Mouse (Mus musculus) midbrain, embryonic 10.5 days (tissue): ENCODE results near the gene Zbtb9. TPM values are rescaled to one million over a fixed set of nuclear protein-coding genes. Genes with fewer than 3 reads are reported as not detected.
A peak's percentile ranks its signal among the peaks of the same experiment; 100 is the strongest.

Experiments used
- DNase-seq: peaks from one replicate; pipeline ENCODE4 v3.0.0-alpha.2; 2017; ENCODE audit warnings: low spot score
- H3K27ac ChIP-seq: fragments of 300-500 bp; sonication (generic); replicated peaks from 2 replicates; pipeline ENCODE4 v1.5.1; 2016; ENCODE audit warnings: mild to moderate bottlenecking
- H3K27me3 ChIP-seq: fragments of 300-500 bp; sonication (generic); 2 replicates; pipeline ENCODE4 v1.6.1; 2016; ENCODE audit warnings: low read depth, mild to moderate bottlenecking; ENCODE audit not compliant: poor library complexity, severe bottlenecking
- H3K36me3 ChIP-seq: fragments of 300-500 bp; sonication (generic); 2 replicates; pipeline ENCODE4 v1.6.1; 2016; ENCODE audit warnings: mild to moderate bottlenecking, moderate library complexity
- H3K4me1 ChIP-seq: fragments of 300-500 bp; sonication (generic); 2 replicates; pipeline ENCODE4 v1.6.1; 2016
- H3K4me3 ChIP-seq: fragments of 300-500 bp; sonication (generic); 2 replicates; pipeline ENCODE4 v1.5.1; 2016; ENCODE audit warnings: mild to moderate bottlenecking, moderate library complexity
- H3K9me3 ChIP-seq: fragments of 300-500 bp; sonication (generic); replicated peaks from 2 replicates; pipeline ENCODE4 v1.6.1; 2016; ENCODE audit warnings: mild to moderate bottlenecking
- WGBS: fragments of 180-500 bp; shearing (Covaris S2); methylation state at CpG from one replicate; pipeline ENCODE4 v1.1.7; 2016; 5-methylcytosine and 5-hydroxymethylcytosine counted together
- polyA plus RNA-seq: library from polyadenylated mRNA; unstranded; fragments of >200 nt; fragmentation: Nextera tagmentation; extraction: Ambion mirVana; gene quantifications from 2 replicates; pipeline ENCODE4 v1.2.1, GENCODE M21; 2016

Zbtb9 gene
- polyA plus RNA-seq, 1 experiment from 2014 or later: 18.8 TPM

DNA sequence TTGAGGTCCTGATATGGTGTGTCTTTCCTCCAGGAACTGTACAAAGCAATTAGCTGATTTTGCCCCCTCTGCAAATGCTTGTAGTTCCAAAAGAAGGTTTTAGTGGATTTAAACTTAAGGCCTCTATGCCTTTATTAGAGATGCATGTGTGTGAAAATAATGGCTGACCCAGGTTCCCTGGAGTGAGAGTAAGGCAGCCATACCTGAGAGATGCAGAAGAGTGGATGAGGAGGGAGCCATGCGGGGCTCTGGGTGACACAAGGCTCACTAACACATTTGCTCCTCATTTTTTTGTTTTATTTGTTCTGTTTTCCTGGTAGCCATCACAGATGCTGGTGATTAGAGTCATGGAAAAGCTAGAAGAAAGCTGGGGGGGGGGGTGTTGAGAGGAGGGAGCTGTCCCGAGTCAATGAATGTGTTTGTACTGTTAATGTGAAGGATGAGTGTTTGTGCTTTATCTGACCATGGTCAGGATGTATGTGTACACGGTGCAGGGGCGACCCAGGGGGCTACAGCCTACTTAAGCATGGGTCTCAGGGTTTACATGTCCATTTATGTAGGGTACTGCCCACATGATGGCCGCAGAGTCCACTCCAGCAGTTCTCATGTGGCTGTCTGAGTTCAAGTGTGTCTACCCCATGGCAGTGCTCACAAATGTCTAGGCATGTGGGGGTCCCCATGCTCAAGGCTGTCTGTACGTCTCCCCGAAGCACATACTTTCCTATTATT lies 22.2 kb upstream of the Zbtb9 start:
- peak overlapping the region; percentile 92 for H3K27ac ChIP-seq
- peaks cover 13% of the 10 kb centered on the region for H3K36me3 ChIP-seq
- H3K9me3 ChIP-seq: no peaks in the 10 kb centered on the region
- H3K4me3 ChIP-seq: peak overlapping the region; percentile 80
- 39% methylated on average over 7 of the region's 7 CpGs for WGBS
- H3K27me3 ChIP-seq: 0 out of 2 replicates have a peak, but pooled peaks cover 12% of the 10 kb centered on the region
- peaks cover 90% of the 10 kb centered on the region for H3K4me1 ChIP-seq
- no peak for DNase-seq

DNA sequence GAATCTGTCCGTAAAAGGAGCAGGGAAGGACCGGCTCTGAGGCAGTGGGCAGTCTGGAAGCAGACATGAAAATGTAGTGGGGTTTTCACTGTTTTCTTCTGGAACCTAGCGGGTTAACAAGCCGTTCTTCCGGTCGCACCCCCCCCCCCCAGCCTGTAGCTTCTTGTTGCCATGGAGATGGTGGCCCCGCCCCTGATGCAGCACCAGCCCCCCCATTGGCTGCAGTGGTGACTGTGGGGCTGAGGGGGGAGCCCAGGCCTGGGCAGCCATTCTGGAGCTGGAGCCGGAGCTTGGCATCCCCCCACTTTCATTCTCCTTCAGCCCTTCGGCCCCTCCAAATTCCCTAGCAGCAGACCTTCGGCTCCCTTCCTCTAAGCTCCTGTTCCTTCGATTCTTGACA lies 21.6 kb upstream of the Zbtb9 start:
- peak; percentile 90 for DNase-seq
- H3K27me3 ChIP-seq: 0 out of 2 replicates have a peak, but pooled peaks cover 12% of the 10 kb centered on the region
- peaks cover 20% of the 10 kb centered on the region for H3K36me3 ChIP-seq
- H3K4me3 ChIP-seq: peak overlapping the region; percentile 80
- H3K9me3 ChIP-seq: no peaks in the 10 kb centered on the region
- WGBS: under 1% methylated on average over 11 of the region's 11 CpGs
- H3K27ac ChIP-seq: peak overlapping the region; percentile 87
- H3K4me1 ChIP-seq: peaks cover 83% of the 10 kb centered on the region

DNA sequence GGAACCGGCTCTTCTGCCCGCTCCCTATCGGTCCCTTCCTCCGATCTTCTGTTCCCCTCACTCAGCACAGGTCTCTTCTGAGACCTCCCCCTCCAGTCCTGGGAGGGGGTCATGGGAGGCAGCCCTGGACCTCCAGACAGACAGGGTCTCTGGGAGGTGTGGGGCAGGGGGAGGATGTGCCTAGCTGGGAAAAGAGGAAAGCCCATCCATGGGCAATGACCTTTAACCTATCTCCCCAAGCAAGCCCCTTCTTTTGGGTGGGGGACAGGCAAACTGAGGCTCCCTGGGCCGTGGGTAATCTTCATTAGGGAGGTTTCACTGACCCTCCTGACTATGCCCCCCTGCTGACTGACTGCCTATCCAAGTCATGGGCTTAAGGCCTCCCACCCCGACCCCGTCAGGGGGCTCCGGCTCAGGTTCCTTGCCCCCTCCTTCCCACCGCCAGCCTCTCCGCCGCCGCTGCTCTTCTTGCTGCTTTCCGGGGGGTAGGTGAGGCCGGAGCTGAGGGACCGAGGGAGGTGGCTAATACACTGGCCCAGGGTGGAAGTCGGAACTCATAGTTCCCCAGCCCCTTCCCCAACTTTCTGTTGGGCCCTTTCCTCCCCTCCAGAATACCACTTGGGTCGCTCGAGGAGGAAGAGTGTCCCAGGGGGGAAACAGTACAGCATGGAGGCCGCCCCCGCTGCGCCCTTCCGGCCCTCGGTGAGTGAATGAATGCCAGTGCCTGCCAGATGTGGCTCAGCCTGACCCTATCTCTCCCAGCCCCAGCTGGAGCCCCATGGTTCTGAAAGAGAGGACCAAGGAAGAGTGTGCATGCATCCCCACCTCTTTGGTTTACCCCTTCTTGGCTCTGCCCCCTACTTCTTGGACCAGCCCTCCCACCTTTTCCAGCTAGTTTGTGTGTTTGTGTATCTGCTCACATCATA lies 20.8 kb upstream of the Zbtb9 start:
- Histone ChIP-seq H3K36me3 (peaks cover 28% of the 10 kb centered on the region), H3K4me3 (peak overlapping the region; percentile 80), H3K27ac (peak overlapping the region; percentile 87), H3K27me3 (0 out of 2 replicates have a peak, but pooled peaks cover 12% of the 10 kb centered on the region), H3K4me1 (peaks cover 75% of the 10 kb centered on the region), H3K9me3 (no peaks in the 10 kb centered on the region)
- under 1% methylated on average over 23 of the region's 23 CpGs for WGBS
- DNase-seq: peak; percentile 28

DNA sequence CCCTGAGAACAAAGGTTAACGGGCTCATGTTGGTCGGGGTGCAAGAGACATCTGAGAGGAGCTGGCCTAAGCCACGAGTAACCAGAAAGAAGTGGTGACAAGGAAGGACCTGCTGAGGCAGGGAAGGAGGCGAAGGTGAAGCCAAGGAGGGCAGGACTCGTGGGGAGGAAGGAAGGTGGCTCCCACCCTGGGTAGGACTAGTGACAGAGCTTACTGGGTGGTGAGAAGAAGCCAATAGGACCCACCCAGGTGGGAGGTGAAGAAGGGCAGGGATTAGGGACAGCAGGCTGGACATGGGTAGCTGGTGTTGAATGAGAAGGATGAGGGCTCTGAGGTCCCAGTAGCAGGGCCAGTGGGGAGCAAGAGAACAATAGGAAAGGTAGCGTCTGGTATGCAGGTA lies 19.8 kb upstream of the Zbtb9 start:
- H3K4me3 ChIP-seq: peak overlapping the region; percentile 80
- WGBS: 15% methylated on average over 6 of the region's 6 CpGs
- peaks cover 38% of the 10 kb centered on the region for H3K36me3 ChIP-seq
- H3K4me1 ChIP-seq: peaks cover 66% of the 10 kb centered on the region
- no peaks in the 10 kb centered on the region for H3K9me3 ChIP-seq
- H3K27me3 ChIP-seq: 0 out of 2 replicates have a peak, but pooled peaks cover 12% of the 10 kb centered on the region
- no peak for DNase-seq
- peak overlapping the region; percentile 87 for H3K27ac ChIP-seq

DNA sequence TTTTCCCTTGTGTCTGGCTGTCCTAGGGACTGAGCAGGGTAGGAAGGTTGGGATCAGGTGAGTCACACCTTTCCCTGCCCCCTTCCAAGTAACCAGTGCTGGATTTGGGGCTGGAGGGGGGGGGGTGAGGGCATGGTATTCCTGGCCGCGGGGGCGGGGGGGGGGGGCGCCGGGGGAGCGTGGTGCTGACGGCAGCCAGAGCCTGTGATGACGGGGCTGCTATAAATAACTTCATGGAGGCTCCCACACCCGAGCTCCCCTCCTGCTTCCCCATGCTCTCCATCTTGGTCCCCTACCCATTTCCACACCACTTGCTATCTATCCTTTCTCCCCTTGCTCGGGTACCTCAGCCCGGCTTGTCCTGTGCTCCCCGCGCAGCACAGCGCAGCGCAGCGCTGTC lies 19.2 kb upstream of the Zbtb9 start:
- peak overlapping the region; percentile 64 for H3K27ac ChIP-seq
- H3K36me3 ChIP-seq: peaks cover 43% of the 10 kb centered on the region
- 16% methylated on average over 15 of the region's 16 CpGs for WGBS
- peak overlapping the region; percentile 80 for H3K4me3 ChIP-seq
- no peak for DNase-seq
- H3K27me3 ChIP-seq: 0 out of 2 replicates have a peak, but pooled peaks cover 12% of the 10 kb centered on the region
- H3K9me3 ChIP-seq: no peaks in the 10 kb centered on the region
- peaks cover 62% of the 10 kb centered on the region for H3K4me1 ChIP-seq

DNA sequence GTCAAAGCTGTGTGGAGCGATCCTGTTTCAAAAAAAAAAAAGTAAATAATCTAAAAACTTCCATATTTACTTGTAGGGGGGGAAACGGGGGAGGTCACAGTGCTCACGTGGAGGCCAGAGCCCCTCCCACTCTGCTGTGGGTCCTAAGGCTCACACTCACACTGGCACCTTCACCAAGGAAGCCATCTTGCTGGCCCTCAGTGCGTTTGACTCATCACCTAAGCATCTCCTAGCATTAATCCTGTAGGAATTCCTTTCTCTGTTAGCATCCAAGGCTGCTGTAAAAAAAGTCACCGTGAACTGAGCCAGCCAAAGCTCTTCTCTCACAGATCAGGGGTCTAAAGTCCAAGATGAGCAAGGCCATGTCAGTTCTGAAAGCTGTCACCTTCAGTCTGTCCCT lies 16.7 kb upstream of the Zbtb9 start:
- Histone ChIP-seq H3K4me3 (no peak overlapping the region), H3K27ac (no peak overlapping the region), H3K27me3 (0 out of 2 replicates have a peak, but pooled peaks cover 12% of the 10 kb centered on the region), H3K4me1 (peaks cover 36% of the 10 kb centered on the region), H3K36me3 (peaks cover 69% of the 10 kb centered on the region), H3K9me3 (no peaks in the 10 kb centered on the region)
- DNase-seq: no peak
- WGBS: 85% methylated on average over 5 of the region's 5 CpGs

DNA sequence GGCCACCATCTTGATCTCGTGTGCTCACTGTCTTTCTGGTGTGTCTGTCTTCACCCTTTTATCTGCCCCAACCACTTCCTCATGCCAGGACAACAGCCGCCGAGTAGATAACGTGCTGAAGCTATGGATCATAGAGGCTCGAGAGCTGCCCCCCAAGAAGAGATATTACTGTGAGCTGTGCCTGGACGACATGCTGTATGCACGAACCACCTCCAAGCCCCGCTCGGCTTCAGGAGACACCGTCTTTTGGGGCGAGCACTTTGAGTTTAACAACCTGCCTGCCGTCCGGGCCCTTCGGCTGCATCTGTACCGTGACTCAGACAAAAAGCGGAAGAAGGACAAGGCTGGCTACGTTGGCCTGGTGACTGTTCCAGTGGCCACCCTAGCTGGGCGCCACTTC lies 16.1 kb upstream of the Zbtb9 start:
- 92% methylated on average over 18 of the region's 18 CpGs for WGBS
- peaks cover 75% of the 10 kb centered on the region for H3K36me3 ChIP-seq
- no peak overlapping the region for H3K4me3 ChIP-seq
- H3K27me3 ChIP-seq: 0 out of 2 replicates have a peak, but pooled peaks cover 12% of the 10 kb centered on the region
- H3K9me3 ChIP-seq: no peaks in the 10 kb centered on the region
- H3K27ac ChIP-seq: no peak overlapping the region
- H3K4me1 ChIP-seq: peaks cover 30% of the 10 kb centered on the region
- DNase-seq: no peak

DNA sequence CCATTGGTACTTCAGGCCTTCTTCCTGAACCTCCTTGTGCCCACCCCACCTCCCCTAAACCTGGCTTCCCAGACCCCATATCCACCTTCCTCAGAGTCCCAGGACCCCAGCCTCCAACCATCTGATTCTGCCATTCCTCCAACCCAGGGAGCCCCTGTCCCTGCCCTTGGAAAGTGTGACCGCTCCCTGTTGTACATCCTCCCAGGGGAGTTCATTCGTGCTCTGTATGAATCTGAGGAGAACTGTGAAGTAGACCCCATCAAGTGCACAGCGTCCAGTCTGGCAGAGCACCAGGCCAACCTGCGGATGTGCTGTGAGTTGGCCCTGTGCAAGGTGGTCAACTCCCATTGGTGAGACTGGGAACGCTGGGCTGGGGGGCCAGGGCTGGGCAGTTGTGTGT lies 15.1 kb upstream of the Zbtb9 start:
- peaks cover 20% of the 10 kb centered on the region for H3K4me1 ChIP-seq
- no peak overlapping the region for H3K27ac ChIP-seq
- H3K27me3 ChIP-seq: 0 out of 2 replicates have a peak, but pooled peaks cover 9% of the 10 kb centered on the region
- DNase-seq: no peak
- no peak overlapping the region for H3K4me3 ChIP-seq
- H3K9me3 ChIP-seq: no peaks in the 10 kb centered on the region
- 95% methylated on average over 5 of the region's 5 CpGs for WGBS
- H3K36me3 ChIP-seq: peaks cover 85% of the 10 kb centered on the region

DNA sequence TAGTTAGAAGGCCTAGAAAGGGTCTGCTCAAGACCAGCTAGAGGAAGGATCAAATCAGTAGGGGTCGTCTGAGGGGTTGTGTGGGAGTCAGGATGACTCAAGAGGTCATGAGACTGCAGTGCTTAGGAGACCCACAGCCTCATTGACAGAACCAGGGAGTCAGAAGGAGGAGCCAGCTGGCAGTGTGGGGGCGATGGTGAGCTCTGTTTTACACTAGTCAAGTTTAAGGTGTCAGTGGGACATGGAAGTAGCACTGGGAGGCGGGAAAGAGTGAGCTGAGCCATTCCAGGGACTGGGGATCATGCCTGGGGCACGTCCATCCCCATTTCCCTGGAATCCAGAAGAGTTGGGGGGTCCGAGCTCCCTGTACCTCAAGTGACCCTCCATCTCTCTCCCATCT lies 14.1 kb upstream of the Zbtb9 start:
- H3K27ac ChIP-seq: no peak overlapping the region
- no peak overlapping the region for H3K4me3 ChIP-seq
- H3K4me1 ChIP-seq: peaks cover 10% of the 10 kb centered on the region
- 66% methylated on average over 5 of the region's 5 CpGs for WGBS
- peaks cover 93% of the 10 kb centered on the region for H3K36me3 ChIP-seq
- no peaks in the 10 kb centered on the region for H3K9me3 ChIP-seq
- no peaks in the 10 kb centered on the region for H3K27me3 ChIP-seq
- no peak for DNase-seq

DNA sequence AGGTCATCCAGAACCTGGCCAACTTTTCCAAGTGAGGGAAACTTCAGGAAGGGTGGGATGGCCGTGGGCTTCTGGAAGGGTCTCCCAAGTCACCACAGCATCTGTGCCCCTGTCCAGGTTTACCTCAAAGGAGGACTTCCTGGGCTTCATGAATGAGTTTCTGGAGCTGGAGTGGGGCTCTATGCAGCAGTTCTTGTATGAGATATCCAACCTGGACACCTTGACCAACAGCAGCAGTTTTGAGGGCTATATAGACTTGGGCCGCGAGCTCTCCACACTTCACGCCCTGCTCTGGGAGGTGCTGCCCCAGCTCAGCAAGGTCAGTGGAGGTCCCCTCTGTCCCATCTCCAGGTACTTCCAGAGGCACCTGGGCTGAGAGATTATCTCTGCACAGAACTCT lies 13.2 kb upstream of the Zbtb9 start:
- Histone ChIP-seq H3K36me3 (peaks cover 99% of the 10 kb centered on the region), H3K27ac (no peak overlapping the region), H3K27me3 (no peaks in the 10 kb centered on the region), H3K4me1 (peaks cover 3% of the 10 kb centered on the region; the same call in 1 of the 2 replicates), H3K4me3 (no peak overlapping the region), H3K9me3 (no peaks in the 10 kb centered on the region)
- no peak for DNase-seq
- 97% methylated on average over 4 of the region's 4 CpGs for WGBS

DNA sequence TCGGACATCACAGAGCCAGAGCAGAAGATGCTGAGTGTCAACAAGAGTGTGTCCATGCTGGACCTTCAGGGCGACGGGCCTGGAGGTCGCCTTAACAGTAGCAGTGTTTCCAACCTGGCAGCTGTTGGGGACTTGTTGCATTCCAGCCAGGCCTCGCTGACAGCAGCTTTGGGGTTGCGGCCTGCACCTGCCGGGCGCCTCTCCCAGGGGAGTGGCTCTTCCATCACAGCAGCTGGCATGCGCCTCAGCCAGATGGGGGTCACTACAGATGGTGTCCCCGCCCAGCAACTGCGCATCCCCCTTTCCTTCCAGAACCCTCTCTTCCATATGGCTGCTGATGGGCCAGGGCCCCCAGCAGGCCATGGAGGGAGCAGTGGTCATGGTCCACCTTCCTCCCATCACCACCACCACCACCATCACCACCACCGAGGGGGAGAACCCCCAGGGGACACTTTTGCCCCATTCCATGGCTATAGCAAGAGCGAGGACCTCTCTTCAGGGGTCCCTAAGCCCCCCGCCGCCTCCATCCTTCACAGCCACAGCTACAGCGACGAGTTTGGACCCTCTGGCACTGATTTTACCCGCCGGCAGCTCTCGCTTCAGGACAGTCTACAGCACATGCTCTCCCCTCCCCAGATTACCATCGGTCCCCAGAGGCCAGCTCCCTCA lies 11.3 kb upstream of the Zbtb9 start:
- Histone ChIP-seq H3K4me3 (no peak overlapping the region), H3K4me1 (no peaks in the 10 kb centered on the region), H3K27ac (no peak overlapping the region), H3K9me3 (no peaks in the 10 kb centered on the region), H3K27me3 (no peaks in the 10 kb centered on the region), H3K36me3 (peaks cover 99% of the 10 kb centered on the region)
- no peak for DNase-seq
- 94% methylated on average over 21 of the region's 21 CpGs for WGBS

DNA sequence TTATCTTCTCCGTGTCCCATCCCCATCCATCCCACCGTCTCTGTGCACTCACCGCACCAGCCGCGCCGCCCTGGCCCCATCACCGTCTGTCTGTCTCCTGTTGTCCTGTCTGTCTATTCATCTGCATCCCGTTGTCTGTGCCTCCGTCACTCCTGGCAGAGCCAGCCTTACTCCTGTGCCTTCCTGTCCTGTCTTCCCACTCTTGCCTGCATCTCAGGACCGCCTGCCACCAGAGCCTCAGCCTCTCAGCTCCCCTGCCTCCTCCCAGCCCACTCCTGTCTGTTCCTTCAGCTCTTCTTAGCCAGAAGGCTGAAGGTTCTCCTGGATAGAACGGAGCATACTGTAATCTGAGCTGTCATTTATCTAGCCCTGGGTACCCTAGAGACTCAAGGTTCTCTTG lies 6.0 kb upstream of the Zbtb9 start:
- Histone ChIP-seq H3K4me1 (peaks cover 15% of the 10 kb centered on the region), H3K4me3 (no peak overlapping the region), H3K9me3 (no peaks in the 10 kb centered on the region), H3K36me3 (peaks cover 91% of the 10 kb centered on the region), H3K27me3 (no peaks in the 10 kb centered on the region), H3K27ac (no peak overlapping the region)
- DNase-seq: no peak
- WGBS: 89% methylated on average over 11 of the region's 11 CpGs
